Mouse (Mus musculus): Measurements from ENCODE around the gene Hba-a1. TPM values are rescaled to one million over a fixed set of nuclear protein-coding genes. Genes with fewer than 3 reads are reported as not detected.

The Hba-a1 gene
- polyA plus RNA-seq, 1 experiment from 2014 or later = 2,350 TPM

GRCm38 (mm10) chr11:32316009-32316408 is 32.7 kb downstream of the Hba-a1 start:
- Histone ChIP-seq H3K9me3 (ENCODE audit: control insufficient read depth, low read length) (no peaks in the 10 kb centered on the region), H3K27ac (ENCODE audit: low read depth, low read length) (no peak overlapping the region), H3K36me3 (ENCODE audit: control insufficient read depth, insufficient read depth, low read length) (no peaks in the 10 kb centered on the region), H3K4me1 (ENCODE audit: control insufficient read depth, insufficient read depth, low read length) (no peaks in the 10 kb centered on the region), H3K9ac (replicated peaks; ENCODE audit: low read depth, low read length) (no peak overlapping the region), H3K4me3 (ENCODE audit: low read depth, low read length) (no peak overlapping the region), H3K27me3 (ENCODE audit: control insufficient read depth, insufficient read depth, low read length) (no peaks in the 10 kb centered on the region), H3K4me2 (ENCODE audit: low read depth, low read length) (no peak overlapping the region)
- WGBS = 87% methylated on average over 3 of the region's 3 CpGs
- ATAC-seq (ENCODE audit: low read depth) = no peak

DNA sequence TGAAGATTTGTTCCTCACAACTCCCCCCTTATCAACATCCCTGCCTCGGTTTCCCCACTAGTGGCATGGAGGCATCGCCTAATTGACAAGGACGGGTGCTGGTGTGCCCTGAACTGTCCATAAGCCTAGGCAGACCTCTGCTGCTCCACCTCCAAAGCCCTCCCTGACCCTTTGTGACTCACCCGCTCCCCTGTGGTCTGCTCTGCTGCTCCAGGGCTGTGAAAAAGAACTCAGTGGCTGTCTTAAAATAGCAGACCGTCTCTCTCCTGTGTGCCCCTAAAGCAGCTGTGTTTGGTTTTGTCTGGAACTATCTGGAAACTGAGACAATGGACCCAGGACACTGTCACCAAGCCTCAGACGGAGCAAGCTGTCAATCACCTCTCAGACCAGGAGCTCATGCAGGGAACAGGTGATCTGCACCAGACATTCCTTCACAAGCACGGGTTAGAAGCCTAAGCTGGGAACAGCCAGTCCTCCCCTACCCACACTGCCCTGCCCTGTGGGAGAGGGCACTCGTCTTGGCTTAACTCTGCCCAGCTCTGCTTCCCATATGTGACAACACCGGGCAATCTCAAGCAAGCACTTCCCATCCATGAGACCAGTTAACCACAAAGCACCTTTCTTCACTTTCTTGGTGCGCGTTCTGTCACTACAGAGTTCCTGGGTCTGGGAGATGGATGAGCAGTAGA is 37.3 kb downstream of the Hba-a1 start:
- Histone ChIP-seq H3K9ac (replicated peaks; ENCODE audit: low read depth, low read length) (no peak overlapping the region), H3K27me3 (ENCODE audit: control insufficient read depth, insufficient read depth, low read length) (no peaks in the 10 kb centered on the region), H3K9me3 (ENCODE audit: control insufficient read depth, low read length) (no peaks in the 10 kb centered on the region), H3K4me2 (ENCODE audit: low read depth, low read length) (no peak overlapping the region), H3K27ac (ENCODE audit: low read depth, low read length) (no peak overlapping the region), H3K36me3 (ENCODE audit: control insufficient read depth, insufficient read depth, low read length) (no peaks in the 10 kb centered on the region), H3K4me1 (ENCODE audit: control insufficient read depth, insufficient read depth, low read length) (no peaks in the 10 kb centered on the region), H3K4me3 (ENCODE audit: low read depth, low read length) (no peak overlapping the region)
- 70% methylated on average over 11 of the region's 11 CpGs for WGBS
- ATAC-seq (ENCODE audit: low read depth) = no peak

GRCm38 (mm10) chr11:32321196-32321565 is 37.9 kb downstream of the Hba-a1 start:
- H3K4me2 ChIP-seq (ENCODE audit: low read depth, low read length) = no peak overlapping the region
- H3K9me3 ChIP-seq (ENCODE audit: control insufficient read depth, low read length) = no peaks in the 10 kb centered on the region
- H3K27ac ChIP-seq (ENCODE audit: low read depth, low read length) = no peak overlapping the region
- no peaks in the 10 kb centered on the region for H3K4me1 ChIP-seq (ENCODE audit: control insufficient read depth, insufficient read depth, low read length)
- no peak for ATAC-seq (ENCODE audit: low read depth)
- H3K4me3 ChIP-seq (ENCODE audit: low read depth, low read length) = no peak overlapping the region
- no peak overlapping the region for H3K9ac ChIP-seq (replicated peaks; ENCODE audit: low read depth, low read length)
- H3K36me3 ChIP-seq (ENCODE audit: control insufficient read depth, insufficient read depth, low read length) = no peaks in the 10 kb centered on the region
- no peaks in the 10 kb centered on the region for H3K27me3 ChIP-seq (ENCODE audit: control insufficient read depth, insufficient read depth, low read length)
- WGBS = 45% methylated on average over 8 of the region's 8 CpGs

- H3K4me2 ChIP-seq (ENCODE audit: low read depth, low read length) = no peak overlapping the region
- peak; percentile 90 for ATAC-seq (ENCODE audit: low read depth)
- H3K4me1 ChIP-seq (ENCODE audit: control insufficient read depth, insufficient read depth, low read length) = no peaks in the 10 kb centered on the region
- H3K9me3 ChIP-seq (ENCODE audit: control insufficient read depth, low read length) = no peaks in the 10 kb centered on the region
- H3K36me3 ChIP-seq (ENCODE audit: control insufficient read depth, insufficient read depth, low read length) = no peaks in the 10 kb centered on the region
- H3K9ac ChIP-seq (replicated peaks; ENCODE audit: low read depth, low read length) = no peak overlapping the region
- WGBS = 11% methylated on average over 15 of the region's 15 CpGs
- H3K4me3 ChIP-seq (ENCODE audit: low read depth, low read length) = no peak overlapping the region
- H3K27me3 ChIP-seq (ENCODE audit: control insufficient read depth, insufficient read depth, low read length) = no peaks in the 10 kb centered on the region
- no peak overlapping the region for H3K27ac ChIP-seq (ENCODE audit: low read depth, low read length)
Observed at GRCm38 (mm10) chr11:32324609-32325008, 41.3 kb downstream of the Hba-a1 start.

- H3K27me3 ChIP-seq (ENCODE audit: control insufficient read depth, insufficient read depth, low read length) = no peaks in the 10 kb centered on the region
- no peak overlapping the region for H3K9ac ChIP-seq (replicated peaks; ENCODE audit: low read depth, low read length)
- H3K9me3 ChIP-seq (ENCODE audit: control insufficient read depth, low read length) = no peaks in the 10 kb centered on the region
- no peak overlapping the region for H3K4me2 ChIP-seq (ENCODE audit: low read depth, low read length)
- no peak overlapping the region for H3K4me3 ChIP-seq (ENCODE audit: low read depth, low read length)
- H3K36me3 ChIP-seq (ENCODE audit: control insufficient read depth, insufficient read depth, low read length) = no peaks in the 10 kb centered on the region
- WGBS = 34% methylated on average over 6 of the region's 6 CpGs
- H3K27ac ChIP-seq (ENCODE audit: low read depth, low read length) = 0 out of 2 replicates have a peak overlapping the region, but pooled peaks have one; percentile 22
- no peaks in the 10 kb centered on the region for H3K4me1 ChIP-seq (ENCODE audit: control insufficient read depth, insufficient read depth, low read length)
- ATAC-seq (ENCODE audit: low read depth) = peak; percentile 34; the same call in 1 of the 2 replicates
Observed at GRCm38 (mm10) chr11:32331075-32331474, 47.8 kb downstream of the Hba-a1 start.

DNA sequence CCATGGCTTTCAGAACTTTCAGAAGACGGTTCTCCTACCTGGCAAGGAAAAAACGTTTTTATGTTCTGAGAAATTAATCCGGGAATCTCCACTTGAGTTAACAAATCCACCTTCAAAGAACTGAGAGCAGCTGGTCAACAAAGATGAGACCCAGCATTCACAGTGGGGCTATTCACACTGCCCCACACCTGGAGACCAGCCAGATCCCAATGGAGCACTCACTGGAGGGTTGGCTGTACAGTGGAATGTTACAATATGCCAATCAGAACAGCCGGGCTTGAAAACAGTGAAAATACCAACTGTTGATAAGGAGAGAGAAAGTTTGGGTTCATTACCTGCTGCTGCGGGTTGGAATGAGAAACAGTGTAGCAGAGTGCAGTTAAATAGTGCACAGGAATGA is 48.5 kb downstream of the Hba-a1 start:
- ATAC-seq (ENCODE audit: low read depth) = no peak
- H3K4me3 ChIP-seq (ENCODE audit: low read depth, low read length) = no peak overlapping the region
- WGBS = 67% methylated on average over 5 of the region's 5 CpGs
- no peak overlapping the region for H3K9ac ChIP-seq (replicated peaks; ENCODE audit: low read depth, low read length)
- H3K4me1 ChIP-seq (ENCODE audit: control insufficient read depth, insufficient read depth, low read length) = no peaks in the 10 kb centered on the region
- H3K36me3 ChIP-seq (ENCODE audit: control insufficient read depth, insufficient read depth, low read length) = no peaks in the 10 kb centered on the region
- no peak overlapping the region for H3K4me2 ChIP-seq (ENCODE audit: low read depth, low read length)
- no peaks in the 10 kb centered on the region for H3K27me3 ChIP-seq (ENCODE audit: control insufficient read depth, insufficient read depth, low read length)
- no peak overlapping the region for H3K27ac ChIP-seq (ENCODE audit: low read depth, low read length)
- no peaks in the 10 kb centered on the region for H3K9me3 ChIP-seq (ENCODE audit: control insufficient read depth, low read length)

DNA sequence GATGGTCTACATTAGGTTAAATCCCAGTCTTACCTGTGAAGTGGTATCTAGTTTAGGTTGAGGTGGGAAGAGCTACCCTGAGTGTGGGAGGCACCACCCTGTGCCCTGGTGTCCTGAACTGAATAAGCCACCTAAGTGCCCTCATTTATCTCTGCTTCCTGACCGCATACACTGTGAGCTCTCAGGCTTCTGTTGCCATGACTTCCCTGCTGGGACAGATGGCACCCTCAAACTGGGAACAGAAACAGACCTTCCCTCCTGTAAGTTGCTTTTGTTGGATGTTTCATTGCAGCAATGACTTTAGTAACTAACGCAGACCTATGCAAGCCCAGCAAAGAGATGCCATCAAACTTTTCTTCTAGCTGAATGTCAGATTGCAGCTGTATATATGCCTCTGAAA is 49.9 kb downstream of the Hba-a1 start:
- ATAC-seq (ENCODE audit: low read depth) = no peak
- no peak overlapping the region for H3K4me3 ChIP-seq (ENCODE audit: low read depth, low read length)
- no peak overlapping the region for H3K9ac ChIP-seq (replicated peaks; ENCODE audit: low read depth, low read length)
- no peaks in the 10 kb centered on the region for H3K36me3 ChIP-seq (ENCODE audit: control insufficient read depth, insufficient read depth, low read length)
- H3K4me2 ChIP-seq (ENCODE audit: low read depth, low read length) = no peak overlapping the region
- WGBS = 56% methylated on average over 2 of the region's 2 CpGs
- H3K4me1 ChIP-seq (ENCODE audit: control insufficient read depth, insufficient read depth, low read length) = no peaks in the 10 kb centered on the region
- H3K27ac ChIP-seq (ENCODE audit: low read depth, low read length) = no peak overlapping the region
- no peaks in the 10 kb centered on the region for H3K27me3 ChIP-seq (ENCODE audit: control insufficient read depth, insufficient read depth, low read length)
- H3K9me3 ChIP-seq (ENCODE audit: control insufficient read depth, low read length) = no peaks in the 10 kb centered on the region

Other genes with a start within 250 kb of the Hba-a1 start
- 0.05 TPM in 1 of 2 replicates, not detected in the other for gene Il9r, start 83.2 kb upstream of the Hba-a1 start, polyA plus RNA-seq (2014; fragmentation: Nextera tagmentation; extraction: Ambion mirVana)
- 42.6 and 47.1 TPM in 2 replicates for gene Snrnp25, start 78.1 kb upstream of the Hba-a1 start, polyA plus RNA-seq (2014; fragmentation: Nextera tagmentation; extraction: Ambion mirVana)
- gene Rhbdf1, start 61.2 kb upstream of the Hba-a1 start, polyA plus RNA-seq (2014; fragmentation: Nextera tagmentation; extraction: Ambion mirVana) = 12.5 and 21.5 TPM in 2 replicates
- 36.7 and 43.0 TPM in 2 replicates for gene Mpg, start 57.0 kb upstream of the Hba-a1 start, polyA plus RNA-seq (2014; fragmentation: Nextera tagmentation; extraction: Ambion mirVana)
- gene Nprl3, start 15.8 kb upstream of the Hba-a1 start, polyA plus RNA-seq (2014; fragmentation: Nextera tagmentation; extraction: Ambion mirVana) = 32.7 and 38.3 TPM in 2 replicates
- gene Hba-x, start 7.1 kb upstream of the Hba-a1 start, polyA plus RNA-seq (2014; fragmentation: Nextera tagmentation; extraction: Ambion mirVana) = 43.2 and 157 TPM in 2 replicates
- gene Hbq1b, start 3.5 kb downstream of the Hba-a1 start, polyA plus RNA-seq (2014; fragmentation: Nextera tagmentation; extraction: Ambion mirVana) = 0.96 and 2.7 TPM in 2 replicates
- 5,205 and 6,030 TPM in 2 replicates for gene Hba-a2, start 13.0 kb downstream of the Hba-a1 start, polyA plus RNA-seq (2014; fragmentation: Nextera tagmentation; extraction: Ambion mirVana)
- gene Hbq1a, start 16.6 kb downstream of the Hba-a1 start, polyA plus RNA-seq (2014; fragmentation: Nextera tagmentation; extraction: Ambion mirVana) = 1.9 TPM in 1 of 2 replicates, not detected in the other
- 21.3 and 23.1 TPM in 2 replicates for gene Sh3pxd2b, start 64.3 kb downstream of the Hba-a1 start, polyA plus RNA-seq (2014; fragmentation: Nextera tagmentation; extraction: Ambion mirVana)
- gene Ubtd2, start 171.9 kb downstream of the Hba-a1 start, polyA plus RNA-seq (2014; fragmentation: Nextera tagmentation; extraction: Ambion mirVana) = 52.5 and 55.5 TPM in 2 replicates
- gene Efcab9, start 248.6 kb downstream of the Hba-a1 start, polyA plus RNA-seq (2014; fragmentation: Nextera tagmentation; extraction: Ambion mirVana) = not detected in 2 replicates
- 1.4 and 2.0 TPM in 2 replicates for gene Stk10, start 249.8 kb downstream of the Hba-a1 start, polyA plus RNA-seq (2014; fragmentation: Nextera tagmentation; extraction: Ambion mirVana)

All from neural tube, embryonic 14.5 days (tissue).